Mouse (Mus musculus) ovary, postnatal 36 days (tissue): ENCODE measurements around the gene Glp2r.
A peak's percentile ranks its signal among the peaks of the same experiment; 100 is the strongest.

ENCODE experiments used
- DNase-seq: peaks from one replicate; pipeline ENCODE4 v3.0.0; 2022; ENCODE audit warnings: low spot score, mixed read lengths

Gene Glp2r

DNA sequence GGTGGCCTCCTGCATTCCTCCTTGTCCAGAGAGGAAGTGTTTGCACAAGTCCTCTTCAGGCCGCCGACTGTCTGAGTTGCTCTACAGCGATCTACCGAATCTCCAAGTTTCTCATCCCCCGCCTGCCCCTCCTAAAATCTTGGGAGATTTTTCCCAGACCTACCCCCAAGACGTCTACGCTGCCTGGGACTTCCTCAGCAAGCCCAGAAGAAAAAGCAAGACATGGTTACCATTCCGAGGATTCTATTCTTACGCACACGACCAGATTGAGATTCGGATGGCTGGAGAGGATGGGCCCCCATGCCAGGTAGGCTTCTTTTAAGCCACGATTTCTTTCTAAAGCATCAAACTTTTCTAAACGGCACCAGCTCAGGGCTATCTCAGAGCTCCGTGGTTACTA is at the start of gene Glp2r:
Glp2r (minus strand) TSS at position 101 of the 400 bp plus-strand sequence.
- DNase-seq = no peak

DNA sequence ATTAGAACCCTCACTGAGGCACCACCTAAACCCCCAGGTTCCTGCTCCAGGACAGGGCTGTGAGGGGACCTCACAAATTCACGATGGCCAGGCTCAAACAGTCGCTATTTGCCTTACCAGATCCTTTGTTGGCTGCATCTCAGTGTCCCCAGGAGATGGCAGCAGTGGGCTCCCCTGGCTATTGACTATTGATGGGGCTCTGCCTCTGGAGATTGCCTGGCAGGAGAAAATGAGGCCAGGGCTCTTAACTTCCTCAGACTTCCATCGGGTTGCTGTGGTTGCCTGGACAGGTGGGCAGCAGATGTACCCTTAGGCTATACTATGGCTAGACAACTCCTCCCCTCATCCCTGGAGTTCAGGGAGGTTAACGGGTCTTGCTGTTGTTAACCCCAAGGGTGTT is 49.3 kb upstream of the Glp2r start:
- DNase-seq = peak; percentile 36

DNA sequence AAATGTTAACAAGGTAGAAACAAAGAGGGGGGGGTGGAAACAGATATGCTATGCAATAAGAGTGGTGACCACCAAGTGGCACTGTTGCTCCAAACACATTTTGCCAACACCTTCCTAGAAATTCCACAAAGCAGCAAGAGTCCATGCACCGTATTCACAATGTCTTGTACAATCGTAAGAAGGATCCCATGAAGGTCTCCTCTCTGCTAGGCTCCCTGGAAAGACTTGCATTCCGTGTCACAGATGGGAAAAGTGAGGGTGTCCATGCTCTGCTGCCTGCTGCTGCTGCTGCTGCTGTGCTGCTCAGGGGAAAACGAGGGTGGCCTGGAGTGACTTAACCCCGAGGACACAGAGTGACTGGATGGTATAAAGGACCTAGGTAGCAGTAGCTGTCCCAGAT is 48.7 kb upstream of the Glp2r start:
- no peak for DNase-seq

DNA sequence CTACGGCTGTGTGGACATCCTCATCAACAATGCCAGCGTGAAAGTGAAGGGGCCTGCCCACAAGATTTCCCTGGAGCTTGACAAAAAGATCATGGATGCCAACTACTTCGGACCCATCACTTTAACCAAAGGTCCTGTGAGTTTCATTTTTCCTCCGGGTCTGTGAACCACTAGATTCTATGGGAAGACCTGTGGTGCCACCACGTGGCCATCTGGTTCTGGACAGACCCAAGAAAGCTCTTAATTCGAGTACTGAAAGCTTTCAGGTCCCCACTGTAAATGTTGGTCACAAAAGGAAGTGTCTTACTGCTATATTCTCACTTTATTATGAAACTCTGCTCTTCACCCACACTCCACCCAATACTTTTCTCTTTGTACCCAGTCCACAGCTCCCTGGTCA is 40.6 kb upstream of the Glp2r start:
- no peak for DNase-seq

DNA sequence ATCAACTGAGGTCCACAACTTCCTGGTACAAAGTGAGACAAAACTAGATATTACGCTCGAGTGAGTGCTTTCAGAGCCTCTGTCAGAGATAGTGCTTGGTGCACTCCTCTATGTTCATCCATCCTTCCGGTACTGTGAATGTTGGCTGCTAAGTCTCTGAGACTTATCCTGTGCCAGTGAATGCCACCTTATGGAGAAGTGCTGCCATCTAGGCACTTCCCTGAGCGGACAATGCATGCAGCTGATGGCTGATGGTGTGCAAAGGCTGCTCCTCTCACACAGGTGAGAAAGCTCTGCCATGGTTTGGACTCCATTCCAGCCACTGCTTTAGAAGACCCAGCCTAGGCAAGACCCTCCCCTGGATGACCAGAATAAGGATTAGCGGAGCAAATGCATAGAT is 37.1 kb upstream of the Glp2r start:
- DNase-seq = no peak

DNA sequence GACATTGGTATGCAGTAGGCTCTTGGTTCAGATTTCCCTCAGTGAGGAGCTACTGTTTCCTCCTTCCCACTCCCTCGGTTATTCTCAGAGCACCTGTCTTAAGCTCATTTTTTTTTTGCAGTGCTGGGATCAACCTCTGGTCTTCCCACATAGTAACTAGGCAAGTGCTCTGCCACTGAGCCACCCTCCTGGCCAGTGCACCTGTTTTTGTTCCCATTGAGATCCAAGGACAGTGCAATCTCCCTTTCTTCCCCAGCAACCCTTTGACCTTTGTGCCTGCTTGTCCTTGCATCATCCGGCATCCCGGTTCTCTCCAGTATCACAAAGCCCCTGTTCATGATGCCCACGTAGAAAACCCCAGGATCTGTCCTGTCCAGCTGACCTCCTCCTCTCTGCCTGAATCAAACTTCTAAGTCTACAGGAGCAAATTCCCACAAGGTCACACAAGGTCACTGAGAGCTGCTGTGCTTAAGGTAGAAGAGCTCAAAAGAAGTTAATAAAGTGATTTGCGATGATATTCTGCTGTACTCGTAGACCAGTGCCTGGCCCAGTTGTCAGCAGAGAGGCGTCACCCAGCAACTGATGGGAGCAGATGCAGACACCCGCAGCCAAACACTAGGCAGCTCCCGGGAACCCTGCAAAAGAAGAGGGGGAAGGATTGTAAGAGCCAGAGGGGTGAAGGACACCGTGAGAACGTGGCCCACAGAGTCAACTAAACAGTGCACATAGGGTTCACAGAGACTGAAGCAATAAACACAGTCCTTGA is 36.1 kb upstream of the Glp2r start:
- DNase-seq = no peak

DNA sequence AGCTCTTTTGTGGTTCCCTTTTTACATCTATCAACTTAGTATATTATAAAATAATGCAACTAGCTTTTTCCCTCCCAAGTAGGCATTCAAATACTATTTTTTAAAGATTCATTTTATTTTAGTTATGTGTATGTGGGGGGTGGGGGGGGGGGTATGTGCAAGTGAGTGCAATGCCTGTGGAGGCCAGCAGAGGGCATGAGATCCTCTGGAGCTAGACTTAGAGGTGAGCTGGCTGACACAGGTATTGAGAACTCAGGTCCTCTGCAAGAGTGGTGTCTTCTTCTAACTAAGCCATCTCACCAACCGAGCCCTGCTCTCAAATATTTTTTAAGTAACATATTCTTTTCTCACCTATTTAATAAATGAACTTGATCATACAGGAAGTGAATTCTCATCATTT is 34.6 kb upstream of the Glp2r start:
- DNase-seq = no peak

DNA sequence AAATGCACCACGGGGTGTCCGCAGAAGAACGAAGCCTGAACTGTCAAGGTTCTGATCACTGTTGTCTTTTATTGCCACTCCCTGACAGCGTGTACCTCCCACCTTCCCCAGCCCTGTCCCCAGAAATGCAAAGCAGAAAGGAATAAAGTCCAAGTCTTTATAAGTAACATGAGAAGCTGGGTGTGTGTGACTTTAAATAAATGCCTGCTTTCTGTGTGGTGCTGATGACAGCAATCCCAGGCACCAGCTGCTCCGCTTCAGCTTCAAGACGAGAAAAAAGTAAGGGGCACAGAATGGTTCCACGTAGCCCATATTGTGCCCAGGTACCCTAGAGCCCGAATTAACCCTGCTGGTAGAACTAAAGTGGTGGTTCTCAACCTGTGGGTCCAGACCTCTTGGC is 30.2 kb upstream of the Glp2r start:
- no peak for DNase-seq

DNA sequence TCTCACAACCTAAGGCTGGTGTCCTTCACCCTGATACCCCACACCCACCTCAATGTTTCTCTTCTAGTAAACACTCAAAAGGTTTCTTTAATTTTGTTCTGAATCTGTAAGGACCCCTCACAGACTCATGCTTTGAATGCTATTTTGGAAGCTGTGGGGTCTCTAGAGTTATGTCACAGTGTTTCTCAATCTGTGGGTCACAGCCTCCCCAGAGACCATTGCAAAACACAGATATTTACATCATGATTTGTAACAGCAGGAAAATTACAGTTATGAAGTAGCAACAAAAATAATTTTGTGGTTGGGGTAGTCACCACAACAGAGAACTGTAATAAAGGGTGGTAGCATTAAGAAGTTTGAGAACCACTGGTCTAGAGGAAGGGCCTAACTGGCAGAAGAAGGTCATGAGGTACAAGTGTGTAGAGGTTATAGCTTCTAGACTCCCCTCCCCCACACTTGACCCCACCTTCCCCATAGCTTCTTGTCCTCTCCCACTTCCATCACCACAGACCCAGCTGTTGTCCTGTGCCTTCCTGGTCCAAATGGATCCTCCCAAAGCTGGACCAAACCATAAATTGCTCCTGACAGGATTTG is 29.3 kb upstream of the Glp2r start:
- no peak for DNase-seq

DNA sequence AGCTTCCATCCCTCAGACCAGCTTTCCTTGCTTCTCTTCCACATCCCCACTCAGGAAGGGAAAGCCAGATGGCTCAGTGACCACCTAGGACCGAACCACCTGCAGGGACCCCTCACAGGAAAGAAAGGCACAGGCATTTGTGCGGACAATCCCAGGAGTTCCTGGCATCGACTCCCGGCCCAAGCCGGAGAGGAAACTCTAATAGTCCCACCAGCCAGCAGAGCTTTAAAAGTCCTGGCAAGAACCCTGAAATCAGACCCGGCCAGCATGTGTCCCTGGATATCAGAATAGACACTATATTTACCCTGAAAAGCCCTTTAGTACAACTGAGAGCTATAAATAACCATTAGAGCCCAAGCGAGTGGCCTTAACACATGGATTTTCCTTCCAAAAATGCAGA is 27.0 kb upstream of the Glp2r start, which contains the start of gene Dhrs7c:
Dhrs7c (plus strand) TSS at position 257 of the 400 bp plus-strand sequence.
- DNase-seq = no peak

DNA sequence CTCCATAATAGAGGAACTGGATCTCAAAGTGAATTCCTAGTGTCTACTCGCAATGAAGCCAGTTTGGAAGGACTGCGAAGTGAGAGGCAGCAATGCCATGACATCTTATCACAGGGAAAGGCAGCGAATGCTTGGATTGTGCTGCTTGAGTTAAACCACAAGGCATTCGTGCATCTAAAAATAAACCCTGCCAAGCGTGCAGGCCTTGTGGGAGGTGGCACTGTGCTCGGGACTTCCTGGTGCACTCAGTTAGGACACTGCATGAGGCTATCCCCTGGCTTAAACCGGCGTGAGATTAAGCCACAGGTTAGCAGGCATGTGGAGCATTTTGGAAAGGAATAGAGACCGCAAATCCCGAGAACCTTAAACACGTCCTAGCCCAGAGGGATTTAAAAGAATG is 19.2 kb upstream of the Glp2r start:
- DNase-seq = no peak

DNA sequence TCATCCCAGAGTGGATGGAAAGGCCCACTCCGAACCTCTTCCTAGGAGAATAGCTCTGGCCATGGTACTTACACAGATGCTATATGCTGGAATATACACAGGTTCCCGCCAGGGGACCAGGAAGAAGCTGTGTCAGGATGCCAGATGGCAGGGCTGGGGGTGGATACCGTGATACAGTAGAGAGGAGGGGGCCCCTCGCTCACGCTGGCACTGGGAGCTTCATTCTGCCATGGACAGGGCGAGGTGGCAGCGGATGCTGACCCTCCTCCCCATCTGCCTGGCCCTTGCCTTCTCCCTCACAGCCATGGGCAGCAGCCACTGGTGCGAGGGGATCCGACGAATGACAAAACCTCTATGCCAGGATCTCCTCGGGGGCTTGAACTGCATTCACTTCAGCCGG is 3.4 kb upstream of the Glp2r start, which contains the start of gene Gsg1l2:
Gsg1l2 (plus strand) TSS at position 230 of the 400 bp plus-strand sequence.
- DNase-seq = no peak

DNA sequence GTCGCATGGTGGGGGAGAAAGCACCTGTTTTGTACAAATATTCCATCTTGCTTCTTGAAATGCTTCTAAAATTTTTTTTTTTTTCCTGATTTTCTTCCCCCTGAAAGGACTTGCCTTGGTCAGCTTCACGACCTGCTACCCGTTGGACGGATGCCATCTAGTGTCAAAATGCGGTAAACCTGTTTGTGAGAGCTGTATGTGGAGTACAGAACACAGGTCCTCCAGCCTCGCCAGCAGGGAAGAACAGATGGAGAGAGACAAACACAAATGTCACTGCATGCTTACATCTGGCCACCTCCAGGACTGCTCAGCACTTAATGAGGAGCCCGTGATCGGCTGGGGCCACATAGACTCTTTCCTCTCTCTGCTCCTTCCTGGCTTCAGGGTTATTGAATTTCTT is 1.6 kb upstream of the Glp2r start:
- DNase-seq = peak; percentile 12

DNA sequence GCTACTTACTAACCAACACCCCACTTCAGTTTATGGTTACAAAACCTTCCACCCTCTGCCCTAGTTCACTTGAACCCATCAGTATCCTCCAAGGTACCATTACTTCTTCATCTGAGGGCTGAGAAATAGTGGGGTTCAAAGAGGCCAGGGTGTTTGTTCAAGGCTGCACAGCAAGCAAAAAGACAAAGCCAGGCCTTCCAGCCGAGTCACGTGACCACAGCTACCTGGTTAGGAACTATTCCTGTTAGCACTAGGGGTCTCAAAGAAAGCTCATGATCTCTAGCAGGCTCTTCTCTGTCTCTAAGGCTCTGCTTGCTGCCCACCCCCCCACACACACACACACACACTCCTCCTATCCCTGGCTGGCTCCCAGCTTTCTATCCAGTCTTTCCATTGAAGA is 738 bp upstream of the Glp2r start:
- DNase-seq = no peak

DNA sequence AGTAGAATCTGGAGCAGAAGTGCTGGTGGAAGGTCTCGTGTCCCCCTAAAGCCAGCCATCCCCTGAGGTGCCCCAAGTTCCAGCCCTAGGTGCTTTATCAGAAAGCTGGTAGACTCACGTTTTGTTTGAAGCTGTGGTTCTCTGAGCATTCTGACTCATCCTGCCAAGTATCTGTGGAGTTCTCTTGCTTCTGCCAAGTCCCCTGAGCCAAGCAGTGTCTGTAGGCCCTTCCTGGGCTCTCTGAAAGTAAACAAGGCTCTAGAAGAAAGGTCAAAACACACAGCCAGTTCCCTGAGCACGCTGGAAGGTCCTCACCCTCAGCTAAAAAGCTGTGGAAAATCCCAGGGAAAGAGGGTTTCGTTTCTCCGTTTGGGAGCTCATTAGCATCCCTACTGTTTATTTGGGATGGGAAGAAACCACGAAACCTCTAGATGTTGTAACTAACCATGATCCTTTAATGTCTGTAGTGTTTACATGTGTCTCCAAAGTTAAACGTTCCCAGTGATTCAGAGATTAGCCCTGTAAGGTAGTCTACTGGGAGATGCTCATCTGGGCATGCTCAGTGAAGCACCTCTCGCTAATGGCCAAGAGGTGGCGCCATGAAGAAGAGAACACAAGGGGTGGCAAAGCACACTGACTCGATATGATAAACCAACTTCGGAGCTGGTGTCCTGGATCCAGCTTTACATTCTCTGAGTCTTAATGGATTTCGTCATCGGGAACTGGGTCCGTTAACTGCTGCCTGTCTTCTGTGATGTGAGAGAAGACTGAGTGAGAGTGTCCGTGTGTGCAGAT is 13.4 kb downstream of the Glp2r start:
- no peak for DNase-seq

DNA sequence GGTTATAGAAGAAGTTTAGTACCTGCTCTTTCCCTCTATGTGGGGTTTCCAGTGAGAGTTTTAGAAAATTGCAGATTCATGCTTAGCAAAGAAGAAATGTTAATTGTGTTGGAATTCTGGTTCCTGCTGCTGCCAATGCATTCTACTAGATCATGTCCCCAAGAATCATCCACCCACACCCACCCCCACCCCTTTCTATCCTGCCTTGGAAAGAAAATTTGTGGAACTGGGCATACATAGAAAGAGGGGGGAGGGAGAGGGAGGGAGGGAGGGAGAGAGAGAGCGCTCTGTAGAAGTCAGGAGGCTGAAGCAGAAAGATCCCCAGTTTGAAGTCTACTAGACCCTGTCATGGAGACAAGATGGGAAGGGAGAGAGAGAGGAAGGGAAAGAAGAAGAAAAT is 14.7 kb downstream of the Glp2r start:
- no peak for DNase-seq

DNA sequence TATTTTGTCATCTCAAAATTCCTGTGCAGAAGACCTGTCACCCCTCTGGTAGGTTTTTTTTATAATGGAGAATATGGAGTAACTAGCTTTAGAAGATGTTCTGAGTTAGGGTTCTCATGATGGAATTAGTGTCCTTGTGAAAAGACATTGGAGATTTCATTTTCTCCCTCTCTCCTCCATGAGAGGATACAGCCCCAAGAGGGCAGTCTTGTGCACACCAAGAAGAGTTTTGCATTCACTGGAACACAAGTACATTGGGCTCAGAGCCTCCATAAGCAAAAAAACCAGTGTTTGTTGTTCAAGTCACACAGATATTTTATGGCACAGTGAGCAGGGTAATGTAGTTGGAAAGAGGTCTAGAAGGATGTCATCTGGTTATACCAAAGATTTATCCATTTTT is 29.4 kb downstream of the Glp2r start:
- no peak for DNase-seq

DNA sequence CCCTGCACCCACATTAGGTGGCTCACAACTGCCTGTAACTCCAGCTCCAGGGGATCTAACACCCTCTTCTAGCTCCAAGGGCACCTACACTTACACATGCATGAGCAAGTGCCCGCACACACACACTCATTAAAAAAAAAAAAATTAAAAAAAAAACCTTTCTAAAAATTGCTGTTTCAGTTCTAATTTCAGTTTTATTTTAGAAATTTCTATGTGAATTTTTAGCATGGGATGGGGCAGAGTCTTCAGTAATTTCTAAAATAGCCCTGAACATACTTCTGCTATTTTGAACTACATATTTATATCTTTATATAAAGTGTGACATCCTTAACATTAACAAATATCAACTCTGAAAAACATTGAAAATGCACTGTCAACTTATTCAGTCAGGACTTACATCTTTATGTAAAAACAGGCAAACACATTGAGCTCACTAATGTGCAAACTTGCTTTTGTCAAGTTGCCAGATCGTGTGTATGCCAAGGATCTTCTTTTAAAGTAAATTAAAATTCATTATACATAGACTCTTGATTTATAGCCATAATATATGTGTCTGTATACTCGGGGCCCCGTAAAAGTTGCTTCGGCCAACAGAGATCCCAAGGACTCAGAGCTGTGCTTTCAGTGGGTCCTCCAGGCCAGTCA is 32.0 kb downstream of the Glp2r start:
- DNase-seq = no peak

DNA sequence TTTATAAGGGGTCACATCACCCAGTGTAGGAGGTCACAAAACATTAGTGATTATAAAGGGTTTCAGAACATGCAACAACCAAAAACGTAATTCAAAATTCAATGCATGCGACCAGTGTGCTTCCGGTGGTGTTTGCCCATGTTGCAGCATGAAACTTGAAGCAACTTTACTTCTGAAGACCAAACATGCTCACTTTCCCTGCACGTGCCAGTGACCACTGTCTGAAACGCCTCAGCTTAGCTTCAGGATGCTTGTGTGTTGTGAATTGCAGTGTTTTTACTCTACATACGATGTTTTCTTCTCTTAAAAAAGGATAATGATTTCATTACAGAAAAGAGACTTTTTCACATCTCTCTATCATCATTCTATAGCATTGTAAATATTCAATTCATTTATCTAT is 32.6 kb downstream of the Glp2r start:
- DNase-seq = no peak

DNA sequence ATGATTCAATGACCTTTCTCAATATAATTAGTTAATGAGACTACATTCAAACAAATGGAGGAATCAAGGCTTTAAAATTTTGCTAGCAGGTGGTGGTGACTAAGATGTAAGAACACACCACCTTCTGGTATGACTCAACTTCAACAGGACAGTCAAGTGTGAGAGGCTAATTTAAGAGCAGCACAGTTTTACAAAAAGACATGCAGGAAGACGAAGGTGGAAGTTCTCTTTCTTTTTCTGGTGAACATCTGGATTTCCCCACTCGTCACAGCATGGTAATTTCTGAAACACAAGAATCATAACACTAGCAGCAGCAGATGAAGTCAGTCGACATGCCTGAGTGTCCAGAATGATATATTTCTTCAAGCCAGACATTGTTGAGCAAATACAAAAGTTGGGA is 36.4 kb downstream of the Glp2r start:
- no peak for DNase-seq

DNA sequence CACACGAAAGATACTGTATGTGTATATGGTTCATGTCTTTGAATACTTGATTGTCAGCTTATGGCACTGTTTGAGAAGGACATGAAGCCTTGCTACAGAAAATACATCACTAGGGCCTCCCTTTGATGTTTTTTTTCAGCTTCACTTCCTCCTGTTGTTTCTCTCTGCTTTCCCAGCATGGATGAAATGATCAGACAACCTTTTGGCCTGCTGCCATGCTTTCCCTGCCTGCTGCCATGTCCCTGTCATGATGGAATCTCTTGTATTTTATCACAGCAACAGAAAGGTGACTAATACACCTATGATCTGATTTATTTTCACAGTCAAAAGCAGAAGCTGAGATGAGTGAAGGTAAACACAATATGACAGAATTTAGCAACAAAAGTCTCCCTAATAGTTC is 37.2 kb downstream of the Glp2r start:
- no peak for DNase-seq

DNA sequence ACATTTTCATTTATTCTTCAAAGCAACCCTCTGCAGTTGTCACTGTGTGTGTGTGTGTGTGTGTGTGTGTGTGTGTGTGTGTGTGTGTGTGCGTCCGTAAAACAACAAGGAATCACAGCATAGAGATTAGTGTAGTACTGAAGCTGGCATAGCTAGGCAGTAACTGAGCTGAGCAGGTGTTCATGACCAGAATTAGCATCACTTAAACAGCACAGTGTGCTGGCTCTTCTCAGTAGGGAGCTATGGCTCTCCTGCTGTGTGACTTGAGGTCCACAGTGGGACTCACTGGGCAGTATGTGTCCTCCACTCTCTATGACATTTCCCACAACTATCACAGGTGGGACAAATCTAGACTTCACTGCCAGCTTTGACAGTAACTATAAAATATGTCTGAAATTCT is 39.9 kb downstream of the Glp2r start:
- DNase-seq = no peak

DNA sequence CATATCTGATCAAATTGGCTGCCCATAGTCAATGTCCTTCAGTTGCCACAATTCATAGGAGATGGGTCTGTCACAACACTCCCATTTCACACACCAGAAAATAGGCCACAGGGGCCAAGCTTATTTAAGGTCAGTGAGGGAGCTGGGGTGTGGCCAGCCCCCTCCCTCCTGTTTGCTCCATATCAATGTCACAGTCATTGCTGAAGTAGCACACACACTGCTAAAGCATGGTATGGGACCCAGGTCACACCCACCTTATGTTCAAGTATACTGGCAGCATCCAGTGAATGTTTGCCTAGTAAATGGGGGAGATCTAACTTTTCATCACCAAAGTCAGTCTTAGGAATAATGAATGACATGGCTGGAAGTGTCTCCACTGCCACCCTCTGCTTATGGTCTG is 42.2 kb downstream of the Glp2r start:
- DNase-seq = no peak
